Mouse (Mus musculus): ENCODE results near the gene Arrdc4.
A peak's percentile ranks its signal among the peaks of the same experiment; 100 is the strongest.

The Arrdc4 gene

GRCm38 (mm10) chr7:68708563-68709318 lies 40.3 kb downstream of the Arrdc4 start:
- peak; percentile 37 to 39 for DNase-seq

GRCm38 (mm10) chr7:68705162-68705561 lies 43.9 kb downstream of the Arrdc4 start:
- DNase-seq, result no peak

GRCm38 (mm10) chr7:68697313-68697712 lies 51.7 kb downstream of the Arrdc4 start:
- no peak for DNase-seq

DNA sequence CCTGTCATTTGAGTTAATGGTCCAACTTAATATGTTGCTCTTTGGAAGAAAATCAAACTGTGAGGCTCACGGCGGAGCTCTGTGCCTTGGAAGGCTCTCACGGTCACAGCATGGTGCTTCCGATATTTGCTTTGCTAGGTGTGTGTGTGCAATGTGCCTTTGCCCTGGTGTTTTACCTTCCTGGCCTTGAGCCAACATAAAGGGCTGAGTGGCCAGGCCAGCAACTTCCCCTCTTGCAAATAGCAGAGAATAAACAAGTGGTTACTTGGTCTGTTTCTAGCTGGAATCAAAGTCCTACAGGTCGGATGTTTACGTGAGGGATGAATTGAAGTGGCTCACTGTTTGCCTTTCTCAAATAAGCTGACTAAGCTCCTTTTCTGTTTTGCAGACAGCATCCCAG lies 52.1 kb downstream of the Arrdc4 start:
- peak; percentile 25 to 27 for DNase-seq

GRCm38 (mm10) chr7:68696446-68696845 lies 52.6 kb downstream of the Arrdc4 start:
- no peak for DNase-seq

GRCm38 (mm10) chr7:68692731-68693130 lies 56.3 kb downstream of the Arrdc4 start:
- no peak for DNase-seq

GRCm38 (mm10) chr7:68691454-68691853 lies 57.6 kb downstream of the Arrdc4 start:
- DNase-seq, result no peak

DNA sequence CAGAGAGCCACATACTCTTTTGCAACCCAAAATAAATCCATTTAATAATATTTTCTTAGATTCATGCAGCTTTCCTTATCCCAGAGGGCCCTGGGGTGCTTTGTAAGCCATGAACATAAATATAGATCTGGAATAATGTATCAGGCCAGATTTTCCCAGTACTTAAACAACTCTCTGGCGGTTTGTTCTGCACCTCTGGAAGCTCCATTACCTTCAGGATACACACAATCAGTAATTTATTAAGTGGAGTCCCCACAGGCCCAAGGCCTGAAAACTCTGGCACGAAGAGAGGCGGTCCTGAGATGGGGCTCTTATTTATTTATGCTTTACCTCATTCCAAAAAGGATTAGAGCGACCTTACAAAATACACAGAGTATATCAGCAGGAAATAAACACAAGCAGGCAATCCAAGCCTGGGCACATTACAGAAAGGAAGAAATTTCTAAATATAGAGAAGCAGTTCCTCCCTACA lies 61.9 kb downstream of the Arrdc4 start:
- no peak for DNase-seq

All from kidney, adult 8-10 months (tissue).